Mouse (Mus musculus) CH12.LX (cell line): ENCODE results near the gene Map2k5.

ENCODE experiments used
- CTCF ChIP-seq, 2 experiments: IDR thresholded peaks in 1 of 2; conservative IDR thresholded peaks in 1 of 2; 2 replicates each; pipeline ENCODE4 v1.5.1; 2011 to 2012; ENCODE audit warnings: low read depth in 2 of 2, low read length in 2 of 2, improper control_type of control experiment in 1 of 2, inconsistent platforms in 1 of 2, mild to moderate bottlenecking in 1 of 2, moderate library complexity in 1 of 2
- MXI1 ChIP-seq: IDR thresholded peaks from 2 replicates; pipeline ENCODE4 v1.6.1; 2011; ENCODE audit warnings: mild to moderate bottlenecking, low read depth, low read length, improper control_type of control experiment
- POLR2A ChIP-seq: IDR thresholded peaks from 2 replicates; pipeline ENCODE4 v1.6.1; 2011; ENCODE audit warnings: low read depth, mild to moderate bottlenecking, improper control_type of control experiment, low read length

DNA sequence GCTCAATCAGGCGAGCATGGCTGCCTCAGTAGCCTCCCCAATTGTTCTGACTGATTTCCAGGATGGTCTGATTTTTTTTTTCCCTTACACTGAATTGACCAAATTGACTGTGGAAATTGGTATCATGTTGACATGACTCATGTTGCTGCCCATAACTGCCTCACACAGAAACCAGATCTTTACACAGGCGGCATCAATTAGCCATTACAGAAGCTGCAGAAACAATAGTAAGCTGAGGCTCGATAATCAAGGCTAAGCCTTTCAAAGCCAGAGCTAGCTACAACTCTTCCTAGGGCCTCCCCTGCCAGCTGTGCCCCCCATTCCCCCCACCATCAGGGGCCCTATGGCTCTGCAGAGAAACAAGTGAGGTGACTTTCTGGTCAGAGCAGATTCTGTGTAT lies 107.9 kb downstream of the Map2k5 start:
- no peak for TF ChIP-seq CTCF (conservative IDR thresholded peaks at IDR 0.05 in 1 of 2, IDR thresholded peaks at IDR 0.05 in 1 of 2; ENCODE audit: low read depth in 2 of 2, low read length in 2 of 2)
- TF ChIP-seq MXI1: no peak
- no peak for TF ChIP-seq POLR2A
